Mouse (Mus musculus) liver, embryonic 16.5 days (tissue): ENCODE data around the gene Nudt5. TPM values are rescaled to one million over a fixed set of nuclear protein-coding genes. Genes with fewer than 3 reads are reported as not detected.

Experiments
- ATAC-seq: fragments of 200-750 bp; cut with Nextera tagmentation; 2 replicates; pipeline ENCODE4 v1.8.0; 2017; ENCODE audit warnings: low read depth, mild to moderate bottlenecking, moderate number of reproducible peaks, moderate library complexity
- H3K27ac ChIP-seq: fragments of 300-500 bp; sonication (generic); 2 replicates; pipeline ENCODE4 v1.5.1; 2014; ENCODE audit warnings: mild to moderate bottlenecking, low read length
- H3K27me3 ChIP-seq: fragments of 300-500 bp; sonication (generic); 2 replicates; pipeline ENCODE4 v1.6.1; 2014; ENCODE audit warnings: low read depth, low read length, mixed read lengths; ENCODE audit not compliant: control insufficient read depth, insufficient read depth
- H3K36me3 ChIP-seq: fragments of 300-500 bp; sonication (generic); 2 replicates; pipeline ENCODE4 v1.6.1; 2014; ENCODE audit warnings: mild to moderate bottlenecking; ENCODE audit not compliant: control insufficient read depth, insufficient read depth
- H3K4me1 ChIP-seq: fragments of 300-500 bp; sonication (generic); 2 replicates; pipeline ENCODE4 v1.6.1; 2014; ENCODE audit warnings: low read depth, low read length, mixed read lengths; ENCODE audit not compliant: control insufficient read depth
- H3K4me2 ChIP-seq: fragments of 300-500 bp; sonication (generic); 2 replicates; pipeline ENCODE4 v1.6.1; 2014; ENCODE audit warnings: low read depth, low read length, mixed read lengths
- H3K4me3 ChIP-seq: fragments of 300-500 bp; sonication (generic); 2 replicates; pipeline ENCODE4 v1.5.1; 2014; ENCODE audit warnings: low read depth, mild to moderate bottlenecking, low read length
- H3K9ac ChIP-seq: fragments of 300-500 bp; sonication (generic); 2 replicates; pipeline ENCODE4 v1.6.1; 2014; ENCODE audit warnings: low read depth, low read length
- H3K9me3 ChIP-seq: fragments of 300-500 bp; sonication (generic); replicated peaks from 2 replicates; pipeline ENCODE4 v1.6.1; 2016; ENCODE audit warnings: low read length; ENCODE audit not compliant: control insufficient read depth
- WGBS: fragments of 180-500 bp; shearing (Covaris S2); extraction: QIAGEN DNeasy Blood & Tissue Kit; methylation state at CpG from one replicate; pipeline ENCODE4 v1.1.7; 2014; ENCODE audit not compliant: insufficient replicate concordance; 5-methylcytosine and 5-hydroxymethylcytosine counted together
- polyA plus RNA-seq: library from polyadenylated mRNA; unstranded; fragments of >200 nt; fragmentation: Nextera tagmentation; extraction: Ambion mirVana; gene quantifications from 2 replicates; pipeline ENCODE4 v1.2.1, GENCODE M21; 2015

The Nudt5 gene
- polyA plus RNA-seq, 1 experiment from 2014 or later, result 38.7 TPM

- H3K27ac ChIP-seq, result peak within 1 kb of the TSS; percentile 87
- H3K9me3 ChIP-seq, result no peaks in the 10 kb centered on the region
- peaks cover 9% of the 10 kb centered on the region for H3K4me1 ChIP-seq
- H3K9ac ChIP-seq, result peak within 1 kb of the TSS; percentile 96
- peak within 1 kb of the TSS; percentile 95 for H3K4me2 ChIP-seq
- no peaks in the 10 kb centered on the region for H3K27me3 ChIP-seq
- peak within 1 kb of the TSS; percentile 89 for H3K4me3 ChIP-seq
- under 1% methylated on average over 62 of the region's 62 CpGs for WGBS
- ATAC-seq, result peak; percentile 99
- no peaks in the 10 kb centered on the region for H3K36me3 ChIP-seq
These were observed 50.2 kb downstream of the Nudt5 start, which contains the start of gene Sec61a2 for GRCm38 (mm10) chr2:5894843-5895570. Gene Sec61a2 (minus strand): TSS chr2:5895432.

- no peaks in the 10 kb centered on the region for H3K27me3 ChIP-seq
- peaks cover 4% of the 10 kb centered on the region for H3K4me1 ChIP-seq
- no peak overlapping the region for H3K4me3 ChIP-seq
- WGBS, result 57% methylated on average over 5 of the region's 5 CpGs
- H3K27ac ChIP-seq, result no peak overlapping the region
- ATAC-seq, result no peak
- no peak overlapping the region for H3K4me2 ChIP-seq
- H3K36me3 ChIP-seq, result peaks cover 4% of the 10 kb centered on the region; the same call in 1 of the 2 replicates
- H3K9ac ChIP-seq, result no peak overlapping the region
- no peaks in the 10 kb centered on the region for H3K9me3 ChIP-seq
These were observed 55.3 kb downstream of the Nudt5 start for GRCm38 (mm10) chr2:5900145-5900544.

GRCm38 (mm10) chr2:5906092-5906491, 61.3 kb downstream of the Nudt5 start:
- Histone ChIP-seq H3K27me3 (no peaks in the 10 kb centered on the region), H3K9ac (no peak overlapping the region), H3K36me3 (peaks cover 4% of the 10 kb centered on the region; the same call in 1 of the 2 replicates), H3K9me3 (no peaks in the 10 kb centered on the region), H3K27ac (no peak overlapping the region), H3K4me3 (no peak overlapping the region), H3K4me2 (no peak overlapping the region), H3K4me1 (no peaks in the 10 kb centered on the region)
- WGBS, result 51% methylated on average over 5 of the region's 5 CpGs
- ATAC-seq, result no peak

GRCm38 (mm10) chr2:5906625-5907024, 61.8 kb downstream of the Nudt5 start:
- 41% methylated on average over 3 of the region's 3 CpGs for WGBS
- no peak overlapping the region for H3K4me2 ChIP-seq
- no peak overlapping the region for H3K27ac ChIP-seq
- H3K27me3 ChIP-seq, result no peaks in the 10 kb centered on the region
- ATAC-seq, result 0 out of 2 replicates have a peak, but pooled peaks have one; percentile 13
- H3K9ac ChIP-seq, result no peak overlapping the region
- no peaks in the 10 kb centered on the region for H3K9me3 ChIP-seq
- peaks cover 4% of the 10 kb centered on the region; the same call in 1 of the 2 replicates for H3K36me3 ChIP-seq
- H3K4me1 ChIP-seq, result no peaks in the 10 kb centered on the region
- H3K4me3 ChIP-seq, result no peak overlapping the region

GRCm38 (mm10) chr2:5911282-5911965, 66.6 kb downstream of the Nudt5 start:
- Histone ChIP-seq H3K36me3 (no peaks in the 10 kb centered on the region), H3K27ac (no peak overlapping the region), H3K9ac (no peak overlapping the region), H3K27me3 (no peaks in the 10 kb centered on the region), H3K4me3 (no peak overlapping the region), H3K4me2 (no peak overlapping the region), H3K4me1 (no peaks in the 10 kb centered on the region), H3K9me3 (no peaks in the 10 kb centered on the region)
- WGBS, result 71% methylated on average over 16 of the region's 16 CpGs
- no peak for ATAC-seq

Other genes starting within 250 kb of the Nudt5 start
- gene Camk1d, start 130.5 kb upstream of the Nudt5 start, polyA plus RNA-seq, result 0.99 and 1.3 TPM in 2 replicates
- gene Cdc123, start 145 bp downstream of the Nudt5 start, polyA plus RNA-seq, result 116 and 134 TPM in 2 replicates
- 0.17 and 0.47 TPM in 2 replicates for gene Gm13199, start 17.9 kb downstream of the Nudt5 start, polyA plus RNA-seq
- 14.2 and 15.1 TPM in 2 replicates for gene Sec61a2, start 50.4 kb downstream of the Nudt5 start, polyA plus RNA-seq
- 4.6 and 5.7 TPM in 2 replicates for gene Dhtkd1, start 97.8 kb downstream of the Nudt5 start, polyA plus RNA-seq
- gene Upf2, start 106.5 kb downstream of the Nudt5 start, polyA plus RNA-seq, result 3.9 and 4.1 TPM in 2 replicates